Mouse (Mus musculus): ENCODE data around the gene Phlda1.

Gene Phlda1

DNA sequence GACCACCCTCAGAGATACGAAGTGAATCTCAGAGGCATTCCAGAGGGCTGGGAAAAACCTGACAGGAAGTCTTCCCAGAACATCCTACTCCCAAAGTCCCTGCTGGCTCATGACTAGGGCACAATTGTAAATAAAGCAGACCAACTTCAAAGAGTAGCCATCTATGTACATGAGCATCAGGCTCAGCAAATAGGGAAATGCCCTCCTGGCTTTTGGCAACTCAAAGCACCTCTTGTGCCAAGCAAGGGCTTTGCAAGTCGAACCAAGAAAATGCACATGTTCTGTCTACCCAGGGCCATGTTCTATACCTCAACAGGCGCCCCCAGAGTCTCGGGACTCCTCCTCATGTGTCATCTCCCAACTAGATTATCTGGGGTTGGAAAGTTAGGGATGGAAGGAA lies 15.6 kb downstream of the Phlda1 start:
- in situ Hi-C loops (cut with MboI; ENCODE audit: low sequenced_read_pairs): loop anchor here (25.0 kb wide), 1 partner anchor 416 kb away; no protein-coding TSS in a partner anchor

DNA sequence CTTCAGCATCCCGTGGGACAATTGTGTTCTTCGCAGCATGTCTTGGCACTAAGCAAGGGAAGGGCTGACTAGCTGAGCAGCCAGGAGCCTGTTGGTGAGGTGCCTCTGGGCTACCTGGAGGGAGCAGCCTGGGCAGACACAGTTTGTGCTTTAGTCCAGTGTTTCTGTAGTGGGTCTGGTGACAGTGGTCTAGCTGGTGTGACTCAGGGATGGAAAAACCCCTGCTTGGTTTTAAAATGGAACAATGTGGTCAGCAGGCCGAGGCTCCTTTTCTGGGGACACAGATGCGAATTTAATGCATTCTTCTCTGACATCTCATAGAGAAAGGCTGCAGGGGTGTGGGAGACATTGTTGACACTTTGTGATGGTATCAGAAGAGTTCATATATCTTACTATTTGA lies 16.1 kb downstream of the Phlda1 start:
- in situ Hi-C loops (cut with MboI; ENCODE audit: low sequenced_read_pairs): loop anchor here (25.0 kb wide), 1 partner anchor 415 kb away; no protein-coding TSS in a partner anchor

DNA sequence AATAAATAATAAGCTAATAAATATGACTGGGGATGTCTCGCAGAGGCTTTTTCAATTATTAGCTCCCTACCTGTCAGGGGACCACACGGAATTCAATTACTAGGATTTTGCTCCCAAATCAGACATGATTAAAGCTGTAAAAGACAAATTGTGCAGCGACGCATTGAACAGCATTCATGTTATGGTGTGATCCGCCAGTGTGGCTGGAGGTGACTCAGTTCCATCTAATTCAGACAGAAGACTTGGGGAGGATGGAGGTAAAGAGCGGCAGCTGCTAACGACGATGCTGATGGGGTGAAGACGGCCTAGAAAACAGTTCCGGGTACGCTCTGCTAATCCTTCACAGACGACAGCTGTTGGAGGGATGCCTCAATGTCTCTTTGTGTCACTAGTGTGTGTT lies 17.8 kb downstream of the Phlda1 start:
- in situ Hi-C loops (cut with MboI; ENCODE audit: low sequenced_read_pairs): loop anchor here (25.0 kb wide), 1 partner anchor 413 kb away; no protein-coding TSS in a partner anchor

DNA sequence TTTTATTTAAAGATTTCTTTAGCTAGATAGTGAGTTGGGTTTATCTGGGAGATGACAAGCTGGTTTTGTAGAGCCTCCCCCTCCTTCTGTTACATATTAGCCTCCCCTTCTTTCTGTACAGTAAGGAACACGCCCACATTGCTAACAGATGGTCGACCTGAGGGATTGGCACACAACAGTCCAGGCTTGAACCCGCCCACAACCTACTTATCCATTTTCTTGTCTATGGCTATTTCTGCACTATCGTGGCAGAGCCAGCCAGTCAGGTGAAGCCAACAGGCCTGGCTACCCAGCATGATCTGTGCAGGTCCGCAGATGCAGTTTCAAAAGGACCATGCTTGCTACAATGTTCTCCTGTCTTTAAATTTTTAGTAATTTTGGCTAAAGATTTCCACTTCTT lies 21.0 kb downstream of the Phlda1 start:
- in situ Hi-C loops (cut with MboI; ENCODE audit: low sequenced_read_pairs): no loop called here

DNA sequence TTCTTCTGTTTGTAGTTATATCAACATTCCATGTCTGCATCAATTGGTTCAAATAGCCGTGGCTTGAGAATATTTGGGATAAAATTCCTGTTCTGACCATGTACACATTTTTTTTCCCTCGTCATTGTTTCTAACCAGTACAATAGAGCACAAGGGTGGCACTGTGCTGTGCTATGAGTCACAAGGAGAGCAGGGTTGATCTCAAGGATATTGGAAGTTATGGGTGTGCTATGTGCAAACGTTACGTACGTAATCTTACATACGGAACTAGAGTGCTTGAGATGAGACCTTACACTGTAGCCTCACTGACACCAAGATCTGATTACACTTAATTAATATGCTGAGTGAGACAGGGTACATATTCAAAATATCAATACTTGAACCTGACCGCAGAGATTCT lies 21.5 kb downstream of the Phlda1 start:
- in situ Hi-C loops (cut with MboI; ENCODE audit: low sequenced_read_pairs): no loop called here

DNA sequence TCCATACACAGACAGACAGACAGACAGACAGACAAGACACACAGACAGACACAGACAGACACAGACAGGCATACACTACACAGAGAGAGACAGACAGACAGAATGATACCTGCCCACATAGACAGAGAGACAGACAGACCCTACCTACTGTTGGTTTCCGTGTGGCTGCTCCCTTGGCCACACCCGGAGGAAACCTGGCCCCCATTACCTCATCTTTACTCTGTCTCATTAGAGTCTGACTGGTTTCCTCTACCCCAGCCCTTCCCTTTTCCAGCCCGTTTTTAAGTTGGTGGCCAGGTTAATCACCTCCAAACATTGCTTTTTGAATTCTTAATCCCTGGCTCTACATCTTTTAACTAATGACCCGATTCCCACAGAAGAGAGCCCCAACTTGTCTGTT lies 22.2 kb downstream of the Phlda1 start:
- in situ Hi-C loops (cut with MboI; ENCODE audit: low sequenced_read_pairs): no loop called here

DNA sequence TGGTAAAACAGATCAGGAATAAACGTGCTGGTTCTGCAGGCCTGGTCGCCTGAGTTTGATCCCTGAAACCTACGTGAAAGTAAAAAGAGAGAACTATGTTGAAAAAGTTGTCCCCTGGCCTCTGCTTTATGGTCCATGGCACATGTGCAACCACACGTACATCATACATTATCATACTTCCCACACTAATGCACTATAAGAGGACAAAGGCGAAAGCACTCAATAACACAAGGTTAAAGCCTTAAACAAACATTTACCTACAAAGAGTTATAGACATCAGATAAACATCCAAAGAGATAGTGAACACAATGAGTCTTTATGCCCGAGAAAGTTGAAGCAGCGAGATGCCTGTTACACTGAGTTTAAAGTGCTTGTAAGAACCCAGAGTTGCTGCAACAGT lies 24.3 kb downstream of the Phlda1 start:
- in situ Hi-C loops (cut with MboI; ENCODE audit: low sequenced_read_pairs): no loop called here

DNA sequence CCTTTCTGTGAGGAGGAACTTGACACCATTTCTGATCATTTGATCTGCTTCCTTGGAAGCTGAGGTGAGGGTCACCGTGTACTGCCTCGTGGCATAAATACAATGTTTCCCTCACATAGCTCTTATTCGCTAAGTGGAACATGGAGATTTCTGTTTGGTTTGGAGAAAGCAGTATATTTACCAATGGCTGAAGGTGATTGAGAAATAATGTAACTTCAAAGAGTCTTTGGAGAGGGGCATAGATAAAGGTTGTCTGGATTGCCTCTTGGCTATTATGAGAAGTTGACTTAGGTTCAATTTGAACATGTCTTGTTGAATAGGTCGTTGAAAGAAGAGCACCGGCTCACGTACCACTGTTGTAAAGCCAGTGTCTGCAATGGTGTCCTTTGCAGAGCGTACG lies 28.6 kb downstream of the Phlda1 start:
- in situ Hi-C loops (cut with MboI; ENCODE audit: low sequenced_read_pairs): no loop called here

DNA sequence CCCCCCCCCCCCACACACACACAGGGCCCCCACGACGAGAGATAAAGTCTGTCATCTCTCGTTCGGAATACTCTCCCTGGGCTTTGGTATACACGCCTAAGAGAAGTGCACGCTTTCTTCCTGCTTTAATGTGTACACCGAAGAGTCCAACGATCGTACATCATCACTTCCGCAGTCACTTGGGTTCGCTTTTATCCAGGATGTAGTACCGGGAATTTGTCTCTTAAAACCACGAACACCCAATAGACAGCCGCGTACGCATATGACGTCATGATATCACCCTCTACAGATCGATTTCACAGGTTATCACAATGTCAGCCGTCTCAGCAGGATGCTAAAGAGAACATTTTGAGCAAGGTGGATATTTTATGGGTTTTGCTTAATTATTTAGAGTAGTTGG lies 31.3 kb downstream of the Phlda1 start:
- in situ Hi-C loops (cut with MboI; ENCODE audit: low sequenced_read_pairs): no loop called here

DNA sequence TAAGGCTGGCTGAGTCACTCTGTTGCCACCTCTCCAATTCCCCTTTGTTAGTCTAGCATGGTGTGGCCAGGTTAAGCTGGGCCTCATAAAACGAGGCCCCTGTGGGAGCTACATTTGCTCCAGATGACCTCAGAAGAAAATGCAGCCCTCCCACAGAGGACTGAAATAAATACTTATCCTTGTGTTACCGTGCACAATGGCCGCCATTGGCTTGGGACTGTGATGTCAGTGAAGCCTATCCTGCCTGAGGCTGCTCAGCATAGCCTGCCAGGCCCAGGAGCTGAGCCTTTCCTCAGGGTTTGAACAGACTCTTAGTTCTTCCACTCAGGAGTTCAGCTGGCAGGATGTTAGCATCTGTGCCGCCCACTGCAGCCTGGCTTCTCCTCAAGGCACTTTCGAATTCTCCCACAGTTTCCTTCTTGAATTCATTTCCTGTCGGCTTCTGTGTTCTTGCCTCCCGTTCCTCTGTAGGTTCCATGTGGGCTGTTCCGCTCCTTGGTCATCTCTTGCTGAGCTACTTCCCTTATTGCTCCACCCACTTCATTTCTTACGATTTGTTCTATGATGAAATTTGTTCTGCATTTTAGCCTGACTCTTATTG lies 33.7 kb downstream of the Phlda1 start:
- in situ Hi-C loops (cut with MboI; ENCODE audit: low sequenced_read_pairs): no loop called here

DNA sequence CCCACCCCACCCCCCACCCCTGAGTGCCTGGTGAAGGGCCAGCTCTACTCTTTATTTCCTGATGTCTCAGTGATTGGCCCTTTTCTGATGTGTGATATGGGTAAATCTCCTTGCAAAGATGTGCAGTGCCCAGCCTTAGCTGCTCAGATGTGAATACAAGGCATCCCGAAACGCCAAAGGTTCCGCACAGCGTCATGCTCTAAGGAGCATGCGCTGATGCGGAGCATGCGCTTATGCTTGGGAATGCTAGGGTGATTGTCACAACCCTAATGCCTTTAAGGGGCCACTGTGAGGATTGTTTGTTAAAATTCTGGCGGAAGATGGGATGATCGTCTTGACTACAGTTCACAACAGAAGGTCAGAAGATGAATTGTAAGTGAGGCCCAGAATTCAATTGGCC lies 34.6 kb downstream of the Phlda1 start:
- in situ Hi-C loops (cut with MboI; ENCODE audit: low sequenced_read_pairs): no loop called here

DNA sequence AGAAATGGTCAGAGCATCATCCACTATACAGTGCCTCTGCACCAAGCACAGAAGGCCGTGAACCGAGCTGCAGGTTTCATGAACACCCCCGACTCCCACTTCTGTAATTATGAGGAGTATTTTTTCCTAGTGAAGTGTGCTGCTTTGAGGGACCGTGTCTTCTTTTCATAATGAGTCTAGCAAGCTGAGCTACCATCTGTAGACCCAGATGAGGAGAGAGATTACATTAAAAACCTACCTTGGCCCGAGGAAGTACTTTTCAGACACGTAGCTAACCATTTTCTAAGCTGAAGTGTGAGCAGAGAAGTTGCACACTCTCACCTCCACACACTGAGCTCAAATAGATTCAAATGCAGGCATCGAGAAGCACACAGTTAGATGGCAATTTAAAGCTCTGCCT lies 37.0 kb downstream of the Phlda1 start:
- in situ Hi-C loops (cut with MboI; ENCODE audit: low sequenced_read_pairs): no loop called here

DNA sequence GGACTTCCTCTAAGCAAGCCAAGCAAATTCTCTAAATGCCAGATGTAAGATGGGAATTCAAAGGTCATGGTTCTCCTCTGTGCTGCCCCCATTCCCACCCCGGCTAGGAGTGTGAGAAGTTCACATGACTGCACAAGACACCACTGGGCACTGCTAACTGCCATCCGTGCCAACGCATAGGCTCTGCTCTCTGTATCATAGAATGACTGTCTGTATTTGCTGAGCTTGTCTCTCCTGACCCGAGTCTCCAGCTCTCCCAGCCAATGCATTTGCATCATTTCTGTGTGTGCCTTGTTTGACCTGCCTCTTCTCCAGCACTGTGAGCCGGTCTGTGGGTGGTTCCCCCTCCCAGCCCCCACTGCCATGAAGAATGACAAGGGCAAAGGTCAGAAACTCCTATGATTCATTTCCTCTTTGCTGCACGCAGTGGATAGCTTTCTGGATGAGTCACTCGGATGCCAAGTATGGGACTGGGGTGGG lies 37.7 kb downstream of the Phlda1 start:
- in situ Hi-C loops (cut with MboI; ENCODE audit: low sequenced_read_pairs): no loop called here

DNA sequence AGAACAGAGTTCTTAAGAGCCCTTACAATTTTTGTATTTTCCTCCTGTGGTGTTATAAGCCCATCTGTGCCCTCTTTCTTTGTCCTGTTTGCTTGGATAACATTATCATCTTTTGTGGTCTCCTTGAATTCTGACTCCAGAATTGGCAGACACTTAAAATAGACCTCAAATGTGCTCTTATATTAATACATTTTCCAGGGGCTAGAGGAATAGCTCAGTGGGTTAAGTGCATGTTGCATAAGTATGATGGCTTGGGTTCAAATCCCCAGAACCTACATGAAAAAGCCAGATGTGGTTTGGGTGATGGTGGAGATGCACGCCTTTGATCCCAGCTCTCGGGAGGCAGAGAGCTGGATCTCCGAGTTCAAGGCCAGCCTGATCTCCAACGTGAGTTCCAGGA lies 38.2 kb downstream of the Phlda1 start:
- in situ Hi-C loops (cut with MboI; ENCODE audit: low sequenced_read_pairs): no loop called here

DNA sequence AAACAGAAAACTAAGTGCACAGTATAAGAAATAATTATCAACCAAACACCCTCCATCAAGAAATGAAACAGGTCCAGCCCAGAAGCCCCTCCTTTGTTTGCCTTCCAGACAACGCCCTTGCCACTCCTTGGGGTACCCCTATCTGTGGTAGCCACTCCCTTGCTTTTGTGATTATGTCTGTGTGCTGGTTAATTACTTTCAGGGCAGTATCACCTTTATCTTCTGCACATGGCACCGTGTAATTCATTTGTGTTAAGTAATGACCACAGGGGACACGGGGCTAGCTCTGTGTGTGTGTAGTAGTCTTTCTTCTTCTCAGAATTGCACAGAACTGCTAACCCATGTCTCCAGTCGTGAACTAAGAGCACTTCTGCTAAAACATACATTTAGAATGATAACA lies 39.6 kb downstream of the Phlda1 start:
- in situ Hi-C loops (cut with MboI; ENCODE audit: low sequenced_read_pairs): no loop called here

DNA sequence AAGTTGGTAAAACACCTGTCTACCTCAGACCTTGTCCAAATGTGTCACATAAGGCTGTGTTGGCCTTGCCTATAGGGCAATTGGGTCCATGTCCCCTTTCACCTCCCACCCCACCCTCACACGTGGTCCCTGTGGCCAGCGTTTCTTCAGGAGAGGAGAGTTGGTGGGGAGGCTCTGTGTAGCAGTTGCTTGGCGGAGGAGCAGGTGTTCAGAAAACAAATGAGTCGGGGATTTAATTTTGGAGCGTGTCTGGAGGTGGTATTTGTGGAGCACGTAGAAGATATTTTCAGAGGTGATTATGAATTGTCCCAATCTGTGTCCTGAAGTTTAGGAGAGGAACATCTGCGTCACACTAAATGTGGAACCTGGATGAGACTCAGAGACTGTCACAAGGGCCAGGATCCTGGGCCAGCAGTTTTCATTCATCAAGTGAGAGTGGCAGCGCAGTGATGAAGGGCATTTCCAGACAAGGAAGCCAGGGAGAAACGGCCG lies 41.8 kb downstream of the Phlda1 start:
- in situ Hi-C loops (cut with MboI; ENCODE audit: low sequenced_read_pairs): no loop called here

DNA sequence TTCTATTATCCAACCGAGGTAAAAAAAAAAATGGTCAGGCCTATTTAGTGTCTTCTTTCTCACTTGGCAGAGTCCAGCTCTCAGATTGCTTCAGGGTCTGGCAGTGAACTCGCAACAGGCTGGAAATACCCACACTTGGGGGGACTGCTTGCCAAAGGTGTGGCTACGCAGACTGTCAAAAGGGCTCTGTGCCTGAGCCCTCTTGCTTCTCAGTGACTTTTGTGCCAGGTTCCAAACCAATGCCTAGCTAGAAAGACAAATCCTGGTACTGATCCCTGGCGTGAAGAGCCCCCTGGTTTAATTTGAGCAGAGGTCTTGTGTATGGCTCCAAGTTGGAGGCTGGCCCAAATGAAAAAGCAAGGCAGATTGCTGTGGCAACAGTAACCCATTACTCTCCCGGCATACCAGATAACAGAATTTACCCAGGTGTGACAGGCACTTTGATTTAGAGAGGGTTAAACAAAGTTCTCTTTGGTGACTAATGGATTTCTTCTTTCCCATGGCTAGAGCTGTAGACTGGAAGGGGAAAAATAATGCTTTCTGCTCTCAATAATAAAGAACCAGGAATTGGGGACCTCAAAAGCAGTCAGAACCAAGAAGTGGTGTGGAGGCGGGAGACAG lies 44.1 kb downstream of the Phlda1 start:
- in situ Hi-C loops (cut with MboI; ENCODE audit: low sequenced_read_pairs): no loop called here

DNA sequence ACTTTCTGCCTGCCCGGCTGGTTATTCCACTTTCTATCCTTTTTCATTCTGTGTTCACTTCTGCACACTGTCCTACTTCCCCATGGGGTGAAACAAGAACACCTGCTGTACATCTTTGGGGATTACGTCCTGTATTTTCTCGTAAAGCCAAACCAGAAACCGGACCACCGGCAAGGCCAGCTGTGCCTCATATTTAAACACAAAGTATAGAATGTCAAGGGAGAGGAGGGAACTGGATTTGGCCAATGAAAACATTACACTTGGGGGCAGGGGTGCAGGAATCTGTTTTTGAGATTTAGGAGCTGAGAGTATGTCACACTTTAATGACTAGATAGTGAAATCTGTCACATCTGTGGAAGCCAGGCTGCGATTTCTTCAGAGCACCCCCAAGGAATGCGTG lies 47.6 kb downstream of the Phlda1 start:
- in situ Hi-C loops (cut with MboI; ENCODE audit: low sequenced_read_pairs): no loop called here

DNA sequence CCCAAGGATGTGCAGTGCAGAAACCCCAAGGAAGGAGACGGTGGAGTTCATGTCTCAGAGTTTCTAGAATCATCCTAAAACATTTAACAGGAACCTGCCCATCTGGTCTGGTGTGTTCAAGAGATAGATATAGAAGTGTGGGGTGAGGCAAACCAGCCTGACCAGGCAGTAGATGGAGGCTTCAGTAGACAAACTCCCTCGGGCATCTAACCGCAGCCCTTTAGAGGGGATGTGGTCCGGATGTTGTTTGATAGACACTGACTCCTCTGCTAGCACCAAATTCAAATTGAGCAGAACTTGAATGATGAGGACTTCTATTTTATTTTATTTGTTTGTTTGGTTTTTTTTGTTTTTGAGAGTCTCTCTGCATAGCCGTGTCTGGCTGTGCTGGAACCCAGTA lies 48.6 kb downstream of the Phlda1 start:
- in situ Hi-C loops (cut with MboI; ENCODE audit: low sequenced_read_pairs): no loop called here

DNA sequence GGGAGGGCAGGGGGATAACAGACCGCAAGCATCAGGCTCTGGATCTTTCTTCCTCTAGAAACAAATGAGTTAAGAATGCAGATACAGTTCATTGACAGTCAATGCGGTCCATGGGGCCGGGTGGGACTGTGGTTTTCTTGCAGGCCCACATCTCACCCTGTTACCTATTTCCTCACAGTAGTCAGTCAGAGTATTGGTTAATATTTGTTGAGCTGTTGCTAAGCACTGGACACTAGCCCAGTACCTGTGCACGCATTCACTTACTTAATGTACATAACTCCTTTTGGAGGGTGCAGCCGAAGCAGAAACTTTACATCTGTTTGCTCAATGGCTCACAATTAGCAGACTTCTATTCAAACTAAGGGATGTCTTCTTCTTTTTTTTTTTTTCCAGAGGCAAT lies 52.1 kb downstream of the Phlda1 start:
- in situ Hi-C loops (cut with MboI; ENCODE audit: low sequenced_read_pairs): no loop called here

Data from CH12F3 (cell line).